Mouse (Mus musculus): Measurements from ENCODE around the gene Ehd4.

Gene Ehd4

DNA sequence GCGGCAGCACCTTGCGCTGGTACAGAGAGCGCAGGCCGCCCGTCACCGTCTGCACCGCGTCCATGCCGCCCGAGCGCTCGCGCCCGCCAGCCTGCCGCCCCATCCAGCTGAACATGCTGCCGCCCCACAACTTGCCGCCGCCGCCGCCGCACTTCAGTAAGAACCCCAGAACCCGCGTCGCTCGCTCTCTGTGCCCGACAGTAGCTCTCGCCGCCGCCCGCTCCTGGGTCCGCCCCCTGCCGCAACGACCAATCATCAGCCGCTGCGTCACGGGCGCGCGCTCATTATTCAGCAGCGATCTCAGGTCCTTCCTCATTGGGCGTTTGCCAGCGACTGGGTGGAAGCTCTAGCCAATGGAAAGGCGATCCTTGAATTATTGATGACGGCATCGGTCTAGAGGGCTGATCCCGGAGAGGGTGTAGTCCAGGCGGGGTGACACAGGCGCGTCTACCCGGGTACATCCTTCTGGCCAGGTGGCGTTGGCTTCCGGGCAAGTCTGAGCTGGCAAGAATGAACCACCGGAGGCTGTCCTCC lies at the start of gene Ehd4:
TSS of gene Ehd4 (minus strand) at position 246 of the 534 bp plus-strand sequence.
- in situ Hi-C loops (cut with MboI, MseI), result no loop called here

DNA sequence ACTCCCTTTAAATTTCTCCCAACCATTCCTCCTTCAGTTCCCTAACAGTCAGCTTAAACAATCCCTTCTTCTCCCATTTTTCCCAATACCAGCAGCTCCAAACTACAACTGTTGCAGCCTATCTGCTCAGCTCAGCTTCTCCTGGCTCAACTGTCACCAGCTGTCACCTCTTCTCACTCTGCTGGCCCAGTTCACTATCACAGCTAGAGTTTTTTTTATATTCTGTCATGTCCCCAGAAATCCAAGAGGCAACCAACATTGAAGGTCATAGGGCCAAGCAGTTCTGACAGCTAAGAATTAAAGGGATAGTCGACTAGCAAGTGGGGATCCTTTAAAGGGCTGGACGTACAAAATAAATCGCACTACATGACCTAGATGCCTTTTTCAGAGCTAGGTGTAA lies 49.3 kb upstream of the Ehd4 start:
- in situ Hi-C loops (cut with MboI, MseI), result no loop called here

DNA sequence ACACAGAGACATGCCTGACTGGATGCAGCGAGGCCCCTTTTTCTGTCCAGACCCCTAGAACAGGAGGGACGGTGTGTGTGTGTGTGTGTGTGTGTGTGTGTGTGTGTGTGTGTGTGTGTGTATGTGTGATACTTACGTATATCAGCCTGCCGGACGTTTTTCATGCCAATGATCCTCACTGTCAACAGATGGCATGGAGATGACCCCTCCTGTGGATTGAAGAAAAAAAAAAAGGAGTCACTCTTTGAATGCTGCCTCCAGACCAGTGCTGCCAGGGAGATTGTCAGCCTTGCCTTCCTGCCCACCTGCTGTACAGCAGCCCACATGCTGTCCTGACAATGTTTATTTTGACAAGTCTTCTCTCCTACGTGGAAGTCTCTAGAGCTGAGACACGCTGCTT lies 45.7 kb upstream of the Ehd4 start:
- in situ Hi-C loops (cut with MboI, MseI), result no loop called here

DNA sequence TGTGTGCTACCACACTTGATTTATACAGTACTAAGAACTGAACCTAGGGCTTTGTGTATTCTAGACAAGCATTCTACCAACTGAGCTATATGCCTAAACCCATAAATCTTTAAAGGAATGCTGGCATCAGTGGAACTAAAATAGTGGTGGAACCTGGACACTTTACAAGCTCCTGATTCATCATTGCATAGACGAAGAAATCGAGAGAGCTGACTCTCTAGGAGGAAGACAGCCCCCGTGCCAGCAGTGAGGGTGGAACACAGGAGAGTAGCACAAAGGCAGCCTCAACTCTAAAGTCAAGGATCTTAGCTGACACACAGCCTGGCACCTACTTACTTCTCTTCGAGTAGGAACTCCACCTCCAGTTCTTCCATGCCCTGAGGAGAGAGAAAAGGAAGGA lies 33.8 kb upstream of the Ehd4 start:
- in situ Hi-C loops (cut with MboI, MseI), result loop anchor here (5.0 to 25.0 kb wide), 2 partner anchors 64 to 249 kb away; no protein-coding TSS in a partner anchor

DNA sequence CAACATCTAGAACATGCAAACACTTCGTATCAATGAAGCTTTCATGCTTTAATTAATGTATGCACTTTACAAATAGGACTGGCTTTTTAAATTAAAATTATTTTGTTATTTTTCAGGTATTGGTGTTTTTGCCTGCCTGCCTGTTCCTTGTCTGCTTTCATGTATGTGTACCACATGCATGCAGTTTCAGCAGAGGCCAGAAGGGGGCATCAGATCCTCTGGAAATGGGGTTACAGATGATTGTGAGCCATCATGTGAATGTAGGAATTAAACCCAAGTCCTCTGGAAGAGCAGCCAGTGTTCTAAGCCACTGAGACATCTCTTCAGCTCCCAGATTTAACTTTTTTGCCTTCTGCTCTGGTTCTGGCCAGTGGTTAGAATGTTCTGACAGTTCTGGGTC lies 33.2 kb upstream of the Ehd4 start:
- in situ Hi-C loops (cut with MboI, MseI), result loop anchor here (5.0 to 25.0 kb wide), 2 partner anchors 65 to 250 kb away; no protein-coding TSS in a partner anchor

DNA sequence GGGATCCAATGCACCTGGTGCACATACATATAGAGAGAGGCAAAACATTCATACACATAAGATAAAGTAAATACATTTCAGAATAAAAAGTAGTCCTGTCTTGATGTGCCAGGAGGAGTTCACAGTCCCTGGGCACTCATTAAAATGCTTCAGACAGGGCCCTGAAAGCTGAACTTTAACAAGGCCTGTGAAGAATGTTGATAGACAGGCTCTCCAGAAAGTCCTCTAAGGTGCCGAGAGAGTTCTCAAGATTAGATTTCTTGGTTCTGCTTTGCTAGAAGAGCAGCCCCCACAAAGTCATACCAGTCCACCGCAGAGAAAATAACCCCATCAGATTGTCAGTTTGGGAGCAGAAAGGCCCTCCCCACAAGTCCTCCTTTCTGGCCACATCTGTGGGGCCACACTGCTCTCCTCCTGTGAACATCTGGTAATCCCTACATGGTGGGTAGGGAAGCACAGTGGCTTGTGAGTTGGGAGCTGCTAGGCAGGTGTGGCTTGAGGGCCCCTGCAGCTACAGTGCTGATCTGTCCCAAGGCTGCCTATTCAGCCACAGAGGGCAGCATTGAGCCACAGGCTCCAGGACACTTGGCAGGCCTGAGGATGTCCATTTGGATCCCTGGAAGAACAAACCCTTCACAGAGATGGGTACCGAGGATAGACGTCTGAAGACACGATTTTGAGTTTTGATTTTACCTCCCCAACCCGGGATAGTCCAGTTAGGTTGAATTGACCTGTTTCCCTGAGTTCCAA lies 31.3 kb upstream of the Ehd4 start:
- in situ Hi-C loops (cut with MboI, MseI), result loop anchor here (5.0 to 25.0 kb wide), 2 partner anchors 67 to 252 kb away; no protein-coding TSS in a partner anchor

DNA sequence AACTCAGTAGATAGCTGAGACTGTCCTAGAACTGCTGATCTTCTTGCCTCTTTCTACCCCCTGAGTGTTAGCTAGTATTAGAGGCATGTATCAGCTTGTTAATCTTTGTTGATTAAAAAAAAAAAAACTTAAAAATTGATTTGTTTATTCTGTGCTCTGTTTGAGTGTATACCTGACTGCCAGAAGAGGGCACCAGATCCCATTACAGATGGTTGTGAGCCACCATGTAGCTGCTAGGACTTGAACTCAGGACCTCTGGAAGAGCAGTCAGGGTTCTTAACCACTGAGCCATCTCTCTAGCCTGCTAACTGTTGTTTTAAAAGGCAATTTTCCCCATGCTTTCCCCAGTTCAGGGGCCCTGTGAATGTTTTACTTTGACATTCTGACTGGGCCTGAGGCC lies 24.5 kb upstream of the Ehd4 start:
- in situ Hi-C loops (cut with MboI, MseI), result loop anchor here (25.0 kb wide), 1 partner anchor 258 kb away; no protein-coding TSS in a partner anchor

DNA sequence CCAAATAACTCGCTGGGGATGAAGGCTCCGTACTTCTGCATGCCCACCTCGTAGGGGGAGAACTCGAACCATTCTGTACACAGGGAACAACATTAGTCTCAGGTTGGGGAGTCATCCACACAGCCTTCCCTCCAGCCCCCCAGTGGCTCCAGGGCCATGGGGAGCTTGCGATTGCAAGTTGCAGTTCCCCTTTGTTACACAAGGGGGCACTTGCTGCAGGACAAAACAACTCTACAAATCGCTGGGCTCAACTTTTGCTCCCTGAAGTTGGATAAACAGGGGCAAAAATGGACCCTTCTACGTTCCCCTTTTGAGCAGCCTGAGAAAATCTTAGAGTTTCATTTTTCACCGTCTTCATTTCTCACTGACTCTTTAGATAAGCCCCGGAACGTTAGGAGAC lies 19.3 kb upstream of the Ehd4 start:
- in situ Hi-C loops (cut with MboI, MseI), result no loop called here

DNA sequence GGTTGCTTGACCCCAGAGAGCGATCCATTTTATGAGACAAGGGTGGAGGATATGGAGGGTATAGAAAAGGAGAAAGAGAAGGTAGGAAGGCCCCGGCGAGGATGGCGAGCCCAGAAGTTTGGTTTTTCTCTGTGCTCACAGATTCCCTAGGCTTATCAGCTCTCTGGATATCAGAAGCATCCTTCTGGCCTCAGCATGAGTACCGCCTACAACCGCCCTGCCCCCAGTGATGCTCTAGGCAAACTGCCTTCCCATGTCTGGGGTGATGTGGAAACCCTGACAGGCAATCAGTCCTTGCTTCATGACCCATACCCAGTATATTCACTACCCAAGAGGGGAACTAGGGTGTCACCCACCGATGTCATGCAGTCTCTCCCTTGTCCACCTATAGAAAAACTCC lies 17.0 kb upstream of the Ehd4 start:
- in situ Hi-C loops (cut with MboI, MseI), result no loop called here

DNA sequence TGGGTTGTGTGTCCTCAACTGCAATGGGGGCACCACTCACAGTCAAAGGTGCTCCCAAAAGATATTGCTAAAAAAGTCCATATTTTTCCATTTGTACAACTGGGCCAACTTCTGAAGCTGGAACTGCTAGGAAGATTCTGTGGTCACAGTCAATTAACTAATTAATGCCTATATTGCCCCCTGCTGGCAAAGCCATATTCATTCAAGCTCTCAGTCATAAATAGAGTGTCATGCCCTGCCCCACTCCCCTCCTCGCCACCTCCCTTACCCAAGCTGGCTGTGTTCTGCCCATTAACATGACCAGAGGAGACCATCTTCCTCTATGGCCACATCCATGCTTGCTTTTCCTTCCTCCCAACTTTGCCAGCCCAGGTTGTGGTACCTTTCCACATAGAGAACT lies 16.3 kb upstream of the Ehd4 start:
- in situ Hi-C loops (cut with MboI, MseI), result no loop called here

DNA sequence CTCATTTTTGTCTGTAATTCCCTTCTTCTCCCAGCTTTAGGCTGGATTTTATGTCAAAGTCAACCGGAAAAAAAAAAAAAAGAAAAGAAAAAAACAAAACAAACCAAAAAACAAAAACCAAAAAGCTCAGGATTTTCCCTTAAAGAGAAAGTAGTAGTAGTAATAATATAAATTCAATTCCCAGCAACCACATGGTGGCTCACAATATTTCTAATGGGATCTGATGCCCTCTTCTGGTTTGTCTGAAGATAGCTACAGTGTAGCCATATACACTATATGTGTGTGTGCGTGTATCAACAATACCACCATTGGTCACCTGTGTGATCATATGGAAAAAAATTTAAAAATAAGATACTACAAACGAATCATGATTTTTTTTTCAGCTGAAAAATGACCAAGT lies 15.0 kb upstream of the Ehd4 start:
- in situ Hi-C loops (cut with MboI, MseI), result no loop called here

DNA sequence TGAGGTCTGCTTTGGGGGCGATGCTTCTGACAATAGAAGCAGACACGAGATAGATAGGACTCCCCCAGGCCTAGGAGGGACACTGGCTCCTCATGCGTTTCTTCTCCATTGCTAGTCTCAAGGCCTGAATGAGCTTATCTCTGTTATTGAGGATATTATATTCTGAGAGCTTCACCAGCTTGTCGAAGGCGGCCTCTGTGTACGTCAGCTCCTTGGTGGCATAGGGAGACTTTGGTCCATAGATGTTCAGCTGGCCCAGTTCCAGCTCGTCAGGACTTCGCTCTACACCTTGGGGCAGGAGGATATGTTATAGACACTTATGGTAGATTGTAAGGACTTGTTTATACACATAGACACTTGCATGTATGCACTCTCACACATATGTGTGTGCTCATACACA lies 13.4 kb upstream of the Ehd4 start:
- in situ Hi-C loops (cut with MboI, MseI), result no loop called here

DNA sequence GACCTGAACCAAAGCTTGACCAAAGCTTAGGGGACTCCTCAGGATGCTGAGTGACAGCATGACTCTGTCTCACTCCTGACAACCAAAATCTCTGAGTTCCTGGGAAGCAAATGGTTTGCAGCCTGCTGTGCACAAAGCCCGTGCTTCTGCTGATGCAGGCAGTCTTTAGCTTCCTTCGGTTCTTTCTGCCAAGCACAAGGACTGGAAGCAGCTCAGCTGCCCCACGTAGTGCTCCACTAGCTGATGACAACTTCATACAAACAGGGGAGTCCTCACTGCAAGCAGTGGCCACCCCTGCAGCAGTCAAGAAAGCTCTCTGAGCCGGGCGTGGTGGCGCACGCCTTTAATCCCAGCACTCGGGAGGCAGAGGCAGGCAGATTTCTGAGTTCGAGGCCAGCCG lies 11.1 kb upstream of the Ehd4 start:
- in situ Hi-C loops (cut with MboI, MseI), result no loop called here

DNA sequence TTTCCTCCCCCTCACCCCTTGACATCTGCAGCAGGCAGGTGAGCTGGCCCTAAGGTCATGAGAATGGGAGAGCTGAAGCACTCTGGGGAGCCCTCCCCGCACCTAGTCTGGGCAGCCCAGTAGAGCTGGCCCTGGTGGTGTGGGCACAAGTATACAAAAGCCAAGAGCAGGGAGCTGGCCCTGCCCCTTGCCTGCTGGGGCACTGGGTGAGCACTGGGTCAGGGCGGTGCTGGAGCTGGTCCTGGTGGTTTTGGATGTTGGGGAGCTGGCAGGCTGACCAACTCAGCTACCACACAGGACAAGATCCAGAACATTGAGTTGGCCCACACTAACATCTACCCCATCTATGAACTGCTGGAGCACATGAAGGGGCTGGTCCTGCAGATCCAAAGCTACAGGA lies 5.0 kb upstream of the Ehd4 start:
- in situ Hi-C loops (cut with MboI, MseI), result no loop called here

DNA sequence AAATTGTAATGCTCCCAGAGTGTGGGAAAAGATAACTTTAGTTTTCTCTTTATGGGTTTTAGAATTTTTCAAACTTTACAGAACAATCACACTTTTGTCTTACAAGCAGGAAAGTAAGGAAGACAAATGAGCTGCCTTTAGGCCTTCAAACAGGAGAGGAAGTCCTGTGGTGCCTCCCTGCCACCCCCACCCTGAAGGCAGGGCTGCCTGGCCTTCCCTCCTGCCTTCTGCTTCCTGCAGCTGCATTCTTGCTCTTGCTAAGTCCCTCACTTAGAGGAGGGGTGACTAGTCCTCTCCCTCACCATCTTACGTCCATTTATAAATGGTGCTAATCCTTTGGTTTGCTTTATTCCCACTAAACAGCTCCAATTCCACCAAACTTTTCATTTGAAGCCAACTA lies 4.4 kb upstream of the Ehd4 start:
- in situ Hi-C loops (cut with MboI, MseI), result no loop called here

DNA sequence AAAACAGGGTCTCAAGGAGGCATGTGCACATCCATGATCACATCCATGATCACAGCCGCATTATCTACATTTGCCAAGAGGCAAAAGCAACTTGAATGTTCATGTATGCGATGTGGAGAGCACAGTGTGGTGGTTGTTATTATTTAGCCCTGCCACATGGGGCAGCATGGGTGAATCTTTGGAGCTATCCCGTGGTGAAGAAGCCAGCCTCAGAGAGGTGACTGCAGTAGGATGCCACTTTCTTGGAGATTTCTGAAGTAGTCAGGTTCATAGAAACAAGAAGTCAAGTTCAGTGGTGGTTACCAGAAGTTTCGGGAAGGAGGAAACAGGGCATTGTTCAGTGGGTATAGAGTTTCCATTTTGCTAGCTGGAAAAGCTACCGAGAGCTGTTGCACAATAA lies 3.6 kb upstream of the Ehd4 start:
- in situ Hi-C loops (cut with MboI, MseI), result no loop called here

DNA sequence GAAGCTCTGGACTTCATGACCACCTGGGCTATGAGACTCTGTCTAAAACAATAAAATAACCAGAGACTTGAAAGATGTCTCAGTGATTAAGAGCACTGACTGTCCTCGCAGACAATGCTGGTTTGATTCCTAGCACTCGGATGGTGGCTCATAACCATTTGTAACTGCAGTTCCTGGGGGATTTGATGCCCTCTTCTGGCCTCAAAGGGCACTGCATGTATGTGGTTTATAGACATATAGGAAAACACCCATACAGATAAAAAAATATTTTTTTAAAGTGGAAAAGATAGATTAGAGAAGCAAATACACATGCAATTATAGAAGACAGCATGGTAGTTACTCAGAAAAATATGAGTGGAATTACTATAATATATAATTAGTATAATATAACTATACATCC lies 3.2 kb upstream of the Ehd4 start:
- in situ Hi-C loops (cut with MboI, MseI), result no loop called here

DNA sequence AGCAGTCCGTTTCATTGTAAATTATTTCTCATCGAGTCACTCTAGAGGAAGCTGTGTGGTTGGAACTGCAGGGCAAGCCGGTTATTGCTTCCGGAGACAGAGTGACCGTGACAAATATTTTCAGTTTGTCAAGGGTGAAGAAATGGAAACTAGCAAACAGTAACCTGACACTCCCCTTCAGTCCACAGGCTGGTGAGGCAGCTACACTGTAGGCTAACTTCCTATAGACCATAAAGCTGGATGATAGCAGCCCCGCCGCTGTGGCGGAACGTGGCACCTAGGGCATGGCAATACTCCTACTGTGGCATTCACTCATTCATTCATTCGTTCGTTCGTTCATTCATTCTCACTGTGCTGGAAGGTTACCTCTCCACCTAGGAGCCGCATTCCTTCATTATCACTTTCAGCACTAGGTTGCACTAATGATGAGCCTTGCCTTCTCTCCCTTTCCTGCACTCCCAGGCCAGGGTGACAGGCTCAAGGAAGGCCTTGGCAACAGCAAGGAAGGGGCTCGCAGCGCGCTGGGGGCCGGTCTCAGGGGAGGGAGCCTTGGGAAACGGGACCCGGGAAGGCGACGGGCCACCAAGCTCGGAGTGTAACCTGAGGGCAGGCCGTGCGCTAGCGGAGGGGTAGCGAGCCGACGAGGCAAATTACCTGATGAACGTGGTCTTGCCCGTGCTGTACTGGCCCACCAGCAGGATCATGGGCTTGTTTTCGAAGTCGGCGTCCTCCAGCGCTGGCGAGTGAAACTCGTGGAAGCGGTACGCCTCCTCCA lies 633 bp downstream of the Ehd4 start:
- in situ Hi-C loops (cut with MboI, MseI), result no loop called here

DNA sequence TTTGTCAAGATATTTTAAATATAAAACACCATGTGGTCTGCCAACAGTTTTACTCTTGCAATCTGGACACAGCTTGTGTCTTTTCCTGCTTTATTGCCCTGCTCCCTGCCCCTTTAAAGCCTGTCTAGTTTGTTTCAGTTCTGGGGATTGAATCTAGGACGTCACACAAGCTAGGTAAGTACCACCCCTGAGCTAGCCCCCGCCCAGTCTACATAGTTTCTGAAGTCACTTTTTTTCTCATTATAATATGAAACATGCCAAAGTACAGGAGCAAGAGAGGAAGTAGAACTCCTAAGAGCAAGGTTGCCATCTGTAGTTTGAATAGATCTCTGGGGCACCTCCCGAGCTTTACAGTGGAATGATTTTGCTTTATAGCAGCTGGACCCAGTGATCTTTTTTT lies 3.8 kb downstream of the Ehd4 start:
- in situ Hi-C loops (cut with MboI, MseI), result no loop called here

DNA sequence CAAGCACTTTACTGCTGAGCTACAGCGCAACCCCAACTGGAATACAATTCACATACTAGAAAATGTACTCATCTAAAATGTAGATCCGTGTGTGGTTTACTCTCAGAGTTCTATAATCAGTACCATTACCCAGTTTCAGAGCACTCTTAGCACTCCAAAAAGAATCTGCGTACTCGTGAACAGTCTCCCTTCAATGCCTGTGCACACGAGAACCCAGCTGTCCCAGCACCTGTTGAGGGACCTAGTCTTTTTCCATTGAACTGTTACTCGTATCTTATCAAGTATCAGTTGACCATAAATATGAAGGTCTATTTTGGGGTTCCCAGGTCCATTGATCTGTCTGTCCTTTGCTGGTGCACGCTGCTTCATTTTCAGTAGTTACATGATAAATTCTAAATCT lies 4.8 kb downstream of the Ehd4 start:
- in situ Hi-C loops (cut with MboI, MseI), result no loop called here

DNA sequence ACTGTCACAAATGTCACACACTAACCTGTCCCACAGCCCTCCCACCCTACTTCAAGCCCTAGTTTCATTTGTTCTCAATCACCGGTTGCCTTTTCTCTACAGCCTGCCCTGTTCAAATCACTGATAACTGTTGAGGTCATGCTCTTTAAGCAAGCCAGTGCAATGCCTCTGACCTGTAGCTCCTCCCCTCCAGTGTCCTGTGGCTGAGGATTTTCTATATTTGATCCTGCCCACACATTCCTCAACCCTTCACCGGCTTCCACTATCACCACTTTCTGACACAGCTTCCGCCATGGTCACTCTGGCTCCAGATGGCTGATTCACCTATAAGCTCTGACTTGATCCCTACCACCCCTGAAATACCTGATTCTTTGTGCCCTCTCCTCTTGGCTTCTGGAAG lies 6.4 kb downstream of the Ehd4 start:
- in situ Hi-C loops (cut with MboI, MseI), result no loop called here

DNA sequence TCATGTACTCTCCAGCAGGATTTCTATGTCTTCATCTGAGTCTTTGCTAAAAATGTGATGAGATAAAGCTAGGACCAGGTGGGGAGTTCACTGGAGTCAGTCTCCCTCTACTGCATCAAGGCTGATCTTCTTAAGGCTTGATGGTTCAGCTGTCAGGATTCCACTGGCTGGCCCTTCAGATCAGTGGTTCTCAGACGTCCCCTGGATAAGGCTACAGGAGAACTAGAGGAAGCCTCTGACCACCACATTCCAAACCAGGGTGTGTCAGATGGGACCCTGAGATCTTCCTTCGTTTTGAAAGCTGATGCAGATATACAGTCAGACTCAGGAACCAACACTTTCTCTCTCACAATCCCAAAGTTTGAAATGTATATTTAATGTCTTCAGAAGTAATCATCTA lies 7.0 kb downstream of the Ehd4 start:
- in situ Hi-C loops (cut with MboI, MseI), result no loop called here

DNA sequence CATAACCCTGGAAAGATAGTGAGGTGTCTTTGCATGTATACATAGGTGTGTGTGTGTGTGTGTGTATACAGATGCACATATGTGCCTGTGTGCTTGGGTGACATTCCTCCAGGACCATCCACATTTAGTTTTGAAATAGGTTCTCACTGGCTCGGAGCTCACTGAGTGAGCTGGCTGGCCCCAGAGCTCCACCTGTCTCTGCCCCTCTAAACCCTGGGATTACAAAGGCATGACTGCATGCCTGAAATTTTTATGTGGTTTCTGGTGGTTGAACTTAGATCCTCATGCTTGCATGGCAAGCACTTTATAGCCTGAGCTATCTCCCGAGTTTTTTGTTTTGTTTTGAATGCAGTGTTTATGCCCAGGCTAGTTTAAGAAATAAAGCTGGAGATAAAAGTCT lies 7.9 kb downstream of the Ehd4 start:
- in situ Hi-C loops (cut with MboI, MseI), result no loop called here
